Mouse (Mus musculus): ENCODE measurements around the gene Pmfbp1.
A peak's percentile ranks its signal among the peaks of the same experiment; 100 is the strongest.

Gene Pmfbp1

GRCm38 (mm10) chr8:109499009-109499717, 5.3 kb downstream of the Pmfbp1 start:
- DNase-seq (ENCODE audit: low spot score): no peak

- DNase-seq (ENCODE audit: low spot score): no peak
These were observed 9.7 kb downstream of the Pmfbp1 start for GRCm38 (mm10) chr8:109503566-109503965.

- no peak for DNase-seq (ENCODE audit: low spot score)
These were observed 11.7 kb downstream of the Pmfbp1 start for GRCm38 (mm10) chr8:109505560-109505959.

- no peak for DNase-seq (ENCODE audit: low spot score)
These were observed 30.2 kb downstream of the Pmfbp1 start for GRCm38 (mm10) chr8:109524008-109524407.

- DNase-seq (ENCODE audit: low spot score): no peak
These were observed 41.5 kb downstream of the Pmfbp1 start for GRCm38 (mm10) chr8:109535140-109535990.

- peak; percentile 42 for DNase-seq (ENCODE audit: low spot score)
These were observed 42.9 kb downstream of the Pmfbp1 start for GRCm38 (mm10) chr8:109536703-109537102.

GRCm38 (mm10) chr8:109542165-109542564, 48.3 kb downstream of the Pmfbp1 start:
- no peak for DNase-seq (ENCODE audit: low spot score)

GRCm38 (mm10) chr8:109542748-109543519, 49.1 kb downstream of the Pmfbp1 start:
- no peak for DNase-seq (ENCODE audit: low spot score)

GRCm38 (mm10) chr8:109544049-109544448, 50.2 kb downstream of the Pmfbp1 start:
- no peak for DNase-seq (ENCODE audit: low spot score)

GRCm38 (mm10) chr8:109551663-109552062, 57.8 kb downstream of the Pmfbp1 start:
- DNase-seq (ENCODE audit: low spot score): no peak

- no peak for DNase-seq (ENCODE audit: low spot score)
These were observed 70.1 kb downstream of the Pmfbp1 start for GRCm38 (mm10) chr8:109563881-109564280.

- DNase-seq (ENCODE audit: low spot score): no peak
These were observed 70.9 kb downstream of the Pmfbp1 start for GRCm38 (mm10) chr8:109564766-109565165.

- DNase-seq (ENCODE audit: low spot score): peak; percentile 99
These were observed 71.9 kb downstream of the Pmfbp1 start, which contains the start of the genes Dhx38 and Txnl4b for GRCm38 (mm10) chr8:109565498-109566333. Dhx38 (minus strand) TSS chr8:109565861. Txnl4b (plus strand) TSS chr8:109565892.

GRCm38 (mm10) chr8:109571139-109571538, 77.3 kb downstream of the Pmfbp1 start:
- no peak for DNase-seq (ENCODE audit: low spot score)

GRCm38 (mm10) chr8:109576311-109576710, 82.5 kb downstream of the Pmfbp1 start:
- no peak for DNase-seq (ENCODE audit: low spot score)

- DNase-seq (ENCODE audit: low spot score): no peak
These were observed 85.1 kb downstream of the Pmfbp1 start, which contains the start of gene Hp for GRCm38 (mm10) chr8:109578900-109579301. Hp (minus strand) TSS chr8:109579172.

- no peak for DNase-seq (ENCODE audit: low spot score)
These were observed 90.5 kb downstream of the Pmfbp1 start for GRCm38 (mm10) chr8:109584293-109584692.

GRCm38 (mm10) chr8:109584830-109585229, 91.0 kb downstream of the Pmfbp1 start:
- DNase-seq (ENCODE audit: low spot score): no peak

GRCm38 (mm10) chr8:109585652-109586051, 91.8 kb downstream of the Pmfbp1 start:
- no peak for DNase-seq (ENCODE audit: low spot score)

- peak; percentile 49 for DNase-seq (ENCODE audit: low spot score)
These were observed 93.2 kb downstream of the Pmfbp1 start for GRCm38 (mm10) chr8:109586972-109587504.

- DNase-seq (ENCODE audit: low spot score): no peak
These were observed 97.1 kb downstream of the Pmfbp1 start for GRCm38 (mm10) chr8:109590901-109591300.

Measured in ovary, adult 18-20 months (tissue).